Mouse (Mus musculus): ENCODE results near the gene Hjurp. TPM values are rescaled to one million over a fixed set of nuclear protein-coding genes. Genes with fewer than 3 reads are reported as not detected.

Gene Hjurp
- total and polyA plus RNA-seq, 3 experiments = 59.4 to 103 (median 76.3) TPM

DNA sequence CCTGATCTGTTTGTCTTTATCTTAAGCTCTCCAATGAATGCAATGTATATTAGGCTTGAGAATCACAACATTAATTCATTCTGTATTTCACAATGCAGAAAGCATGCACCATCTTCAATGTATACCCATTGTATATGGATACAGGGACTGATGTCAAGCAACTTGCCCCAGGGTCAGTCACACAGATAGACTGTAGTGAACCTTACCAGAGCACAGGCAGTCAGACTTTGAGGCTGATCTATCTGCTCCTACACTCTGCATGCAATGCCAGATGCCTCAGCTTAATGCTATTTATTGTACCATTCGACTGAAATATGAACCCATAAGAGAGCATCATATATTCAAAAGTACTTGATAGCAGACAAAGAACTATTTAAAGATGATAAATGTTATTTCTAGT is 13.1 kb upstream of the Hjurp start:
- H3K9ac ChIP-seq (ENCODE audit: control insufficient read depth, low read depth, low read length, poor library complexity, severe bottlenecking) = no peak overlapping the region
- no peaks in the 10 kb centered on the region for H3K9me3 ChIP-seq (replicated peaks; ENCODE audit: insufficient read depth, low read length)
- no peaks in the 10 kb centered on the region for H3K4me1 ChIP-seq (ENCODE audit: control insufficient read depth in 1 of 2, insufficient read depth in 2 of 2, low read length in 2 of 2)
- H3K79me2 ChIP-seq (ENCODE audit: control insufficient read depth, insufficient read depth, low read length, poor library complexity) = no peaks in the 10 kb centered on the region
- DNase-seq (ENCODE audit: low read depth, low spot score) = no peak
- peaks cover 0 to 2% of the 10 kb centered on the region in 2 experiments; a peak in 1 of 4 replicates for H3K27me3 ChIP-seq (ENCODE audit: control insufficient read depth in 1 of 2, insufficient read depth in 2 of 2, low read length in 2 of 2)
- no peak overlapping the region for H3K27ac ChIP-seq (ENCODE audit: control insufficient read depth, low read depth, low read length)
- H3K36me3 ChIP-seq (ENCODE audit: control insufficient read depth in 1 of 2, insufficient read depth in 2 of 2, low read length in 2 of 2) = no peaks in the 10 kb centered on the region
- no peak for TF ChIP-seq EP300 (IDR thresholded peaks at IDR 0.05; ENCODE audit: low read depth in 1 of 2, low read length in 2 of 2)
- TF ChIP-seq MAFK (IDR thresholded peaks at IDR 0.05; ENCODE audit: borderline replicate concordance, low read depth, low read length) = no peak
- TF ChIP-seq CHD2 (IDR thresholded peaks at IDR 0.05; ENCODE audit: low read length) = no peak
- no peak for TF ChIP-seq MYB (IDR thresholded peaks at IDR 0.05; ENCODE audit: low read depth, low read length)
- no peak for TF ChIP-seq ETS1 (IDR thresholded peaks at IDR 0.05; ENCODE audit: low read depth, low read length)
- no peak for TF ChIP-seq NRF1 (IDR thresholded peaks at IDR 0.05; ENCODE audit: insufficient read depth, low read depth, low read length, poor library complexity, severe bottlenecking)
- no peak for TF ChIP-seq POLR2AphosphoS5 (IDR thresholded peaks at IDR 0.05; ENCODE audit: borderline replicate concordance, low read depth, low read length)
- no peak for TF ChIP-seq E2F4 (IDR thresholded peaks at IDR 0.05; ENCODE audit: borderline replicate concordance, low read depth, low read length)
- TF ChIP-seq RCOR1 (IDR thresholded peaks at IDR 0.05; ENCODE audit: low read depth, low read length) = no peak
- no peak for TF ChIP-seq USF2 (IDR thresholded peaks at IDR 0.05; ENCODE audit: borderline replicate concordance in 1 of 2, insufficient read depth in 1 of 2, low read depth in 1 of 2, low read length in 2 of 2)
- no peak for TF ChIP-seq MYC (IDR thresholded peaks at IDR 0.05; ENCODE audit: low read depth, low read length)
- TF ChIP-seq UBTF (IDR thresholded peaks at IDR 0.05; ENCODE audit: borderline replicate concordance, insufficient read depth, low read depth, low read length) = no peak
- TF ChIP-seq POLR2A (IDR thresholded peaks at IDR 0.05; ENCODE audit: control insufficient read depth in 1 of 2, insufficient read depth in 1 of 2, low read depth in 1 of 2, low read length in 2 of 2, poor library complexity in 1 of 2) = no peak
- TF ChIP-seq ZNF384 (IDR thresholded peaks at IDR 0.05; ENCODE audit: low read depth, low read length) = no peak
- TF ChIP-seq TBP (IDR thresholded peaks at IDR 0.05; ENCODE audit: low read depth, low read length) = no peak
- no peak for TF ChIP-seq ZKSCAN1 (IDR thresholded peaks at IDR 0.05; ENCODE audit: low read depth, low read length)
- no peak for TF ChIP-seq MXI1 (IDR thresholded peaks at IDR 0.05; ENCODE audit: low read depth, low read length)
- no peak for TF ChIP-seq TAL1 (IDR thresholded peaks at IDR 0.05; ENCODE audit: low read length)
- TF ChIP-seq SMC3 (IDR thresholded peaks at IDR 0.05; ENCODE audit: low read depth, low read length) = no peak
- H3K4me3 ChIP-seq (ENCODE audit: control insufficient read depth in 1 of 2, insufficient read depth in 1 of 2, low read depth in 2 of 2, low read length in 2 of 2) = no peak overlapping the region

DNA sequence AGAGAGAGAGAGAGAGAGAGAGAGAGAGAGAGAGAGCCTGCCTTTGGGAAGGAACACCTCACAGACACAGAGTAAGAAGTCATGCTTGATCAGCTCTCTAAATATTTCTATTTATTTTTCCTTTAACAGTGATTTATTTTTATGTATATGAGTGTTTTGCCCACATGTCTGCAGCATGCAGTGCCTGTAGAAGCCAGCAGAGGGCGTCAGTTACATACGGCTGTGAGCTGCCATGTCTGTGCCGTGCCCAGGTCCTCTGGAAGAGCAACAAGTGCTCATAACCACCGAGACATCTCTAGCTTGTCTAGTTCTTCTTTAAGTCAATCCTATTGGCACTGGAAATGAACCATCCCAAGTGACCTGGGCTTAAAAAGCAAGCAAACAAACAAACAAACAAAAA is 12.5 kb upstream of the Hjurp start:
- Histone ChIP-seq H3K27ac (ENCODE audit: control insufficient read depth, low read depth, low read length) (no peak overlapping the region), H3K79me2 (ENCODE audit: control insufficient read depth, insufficient read depth, low read length, poor library complexity) (no peaks in the 10 kb centered on the region), H3K27me3 (ENCODE audit: control insufficient read depth in 1 of 2, insufficient read depth in 2 of 2, low read length in 2 of 2) (peaks cover 0 to 2% of the 10 kb centered on the region in 2 experiments; a peak in 1 of 4 replicates), H3K4me1 (ENCODE audit: control insufficient read depth in 1 of 2, insufficient read depth in 2 of 2, low read length in 2 of 2) (no peaks in the 10 kb centered on the region), H3K36me3 (ENCODE audit: control insufficient read depth in 1 of 2, insufficient read depth in 2 of 2, low read length in 2 of 2) (no peaks in the 10 kb centered on the region), H3K9ac (ENCODE audit: control insufficient read depth, low read depth, low read length, poor library complexity, severe bottlenecking) (no peak overlapping the region), H3K9me3 (replicated peaks; ENCODE audit: insufficient read depth, low read length) (no peaks in the 10 kb centered on the region), H3K4me3 (ENCODE audit: control insufficient read depth in 1 of 2, insufficient read depth in 1 of 2, low read depth in 2 of 2, low read length in 2 of 2) (no peak overlapping the region)
- TF ChIP-seq MYC (IDR thresholded peaks at IDR 0.05; ENCODE audit: low read depth, low read length) (peak; percentile 39; the same call in 1 of the 2 replicates), TBP (IDR thresholded peaks at IDR 0.05; ENCODE audit: low read depth, low read length) (no peak), CTCF (IDR thresholded peaks at IDR 0.05 in 2 of 3, conservative IDR thresholded peaks at IDR 0.05 in 1 of 3; ENCODE audit: control insufficient read depth in 1 of 3, insufficient read depth in 1 of 3, low read depth in 2 of 3, low read length in 3 of 3, poor library complexity in 1 of 3, severe bottlenecking in 1 of 3) (peak; percentile 91 to 99 (median 95)), SMC3 (IDR thresholded peaks at IDR 0.05; ENCODE audit: low read depth, low read length) (peak; percentile 92), MAFK (IDR thresholded peaks at IDR 0.05; ENCODE audit: borderline replicate concordance, low read depth, low read length) (no peak), MAX (IDR thresholded peaks at IDR 0.05; ENCODE audit: low read length) (peak; percentile 47; the same call in 1 of the 2 replicates), RAD21 (IDR thresholded peaks at IDR 0.05; ENCODE audit: low read depth, low read length) (peak; percentile 95), KAT2A (conservative IDR thresholded peaks at IDR 0.05; ENCODE audit: low read depth, low read length) (no peak), ZC3H11A (IDR thresholded peaks at IDR 0.05; ENCODE audit: low read depth, low read length) (peak; percentile 84), ETS1 (IDR thresholded peaks at IDR 0.05; ENCODE audit: low read depth, low read length) (no peak), HCFC1 (IDR thresholded peaks at IDR 0.05; ENCODE audit: low read depth, low read length) (no peak), BHLHE40 (IDR thresholded peaks at IDR 0.05; ENCODE audit: borderline replicate concordance, low read depth, low read length) (no peak), NELFE (IDR thresholded peaks at IDR 0.05; ENCODE audit: low read depth, low read length) (no peak), EP300 (IDR thresholded peaks at IDR 0.05; ENCODE audit: low read depth in 1 of 2, low read length in 2 of 2) (no peak), MEF2A (IDR thresholded peaks at IDR 0.05; ENCODE audit: extremely low read depth, insufficient replicate concordance, low read depth, low read length, poor library complexity, severe bottlenecking) (no peak), USF1 (IDR thresholded peaks at IDR 0.05; ENCODE audit: low read depth, low read length) (no peak), CHD1 (IDR thresholded peaks at IDR 0.05; ENCODE audit: low read depth, low read length) (no peak)
- peak; percentile 91 for DNase-seq (ENCODE audit: low read depth, low spot score)
